Mouse (Mus musculus) midbrain, embryonic 15.5 days (tissue): ENCODE results near the gene Spast. TPM values are rescaled to one million over a fixed set of nuclear protein-coding genes. Genes with fewer than 3 reads are reported as not detected.
A peak's percentile ranks its signal among the peaks of the same experiment; 100 is the strongest.
"Not testable (repeated sequence)": the region's sequence is repeated elsewhere in the genome, so short reads cannot be mapped to it uniquely, and the experiment has no call there.

ENCODE experiments used
- ATAC-seq: fragments of 200-750 bp; cut with Nextera tagmentation; replicated peaks from 2 replicates; pipeline ENCODE4 v1.8.0; 2017; ENCODE audit warnings: moderate TSS enrichment
- H3K27ac ChIP-seq: fragments of 300-500 bp; sonication (generic); 2 replicates; pipeline ENCODE4 v1.5.1; 2015; ENCODE audit warnings: mild to moderate bottlenecking, inconsistent platforms
- H3K27me3 ChIP-seq: fragments of 300-500 bp; sonication (generic); replicated peaks from 2 replicates; pipeline ENCODE4 v1.6.1; 2015; ENCODE audit warnings: inconsistent platforms
- H3K36me3 ChIP-seq: fragments of 300-500 bp; sonication (generic); replicated peaks from 2 replicates; pipeline ENCODE4 v1.6.1; 2015; ENCODE audit warnings: inconsistent platforms
- H3K4me1 ChIP-seq: fragments of 300-500 bp; sonication (generic); 2 replicates; pipeline ENCODE4 v1.6.1; 2015; ENCODE audit warnings: inconsistent platforms
- H3K4me2 ChIP-seq: fragments of 300-500 bp; sonication (generic); 2 replicates; pipeline ENCODE4 v1.6.1; 2015; ENCODE audit warnings: inconsistent platforms, mild to moderate bottlenecking, moderate library complexity
- H3K4me3 ChIP-seq: fragments of 300-500 bp; sonication (generic); 2 replicates; pipeline ENCODE4 v1.5.1; 2015; ENCODE audit warnings: mild to moderate bottlenecking, inconsistent platforms
- H3K9ac ChIP-seq: fragments of 300-500 bp; sonication (generic); 2 replicates; pipeline ENCODE4 v1.6.1; 2015; ENCODE audit warnings: mild to moderate bottlenecking, inconsistent platforms
- H3K9me3 ChIP-seq: fragments of 300-500 bp; sonication (generic); 2 replicates; pipeline ENCODE4 v1.6.1; 2016; ENCODE audit warnings: inconsistent platforms
- WGBS: fragments of 180-500 bp; shearing (Covaris S2); methylation state at CpG from one replicate; pipeline ENCODE4 v1.1.7; 2015; ENCODE audit warnings: mixed read lengths; 5-methylcytosine and 5-hydroxymethylcytosine counted together
- polyA plus RNA-seq: library from polyadenylated mRNA; unstranded; fragments of >200 nt; fragmentation: Nextera tagmentation; extraction: Ambion mirVana; gene quantifications from 2 replicates; pipeline ENCODE4 v1.2.1, GENCODE M21; 2015

Spast gene
- polyA plus RNA-seq, 1 experiment from 2014 or later = 38.4 TPM

GRCm38 (mm10) chr17:74304060-74304459, 34.7 kb upstream of the Spast start:
- H3K9me3 ChIP-seq = no peaks in the 10 kb centered on the region
- no peaks in the 10 kb centered on the region for H3K27me3 ChIP-seq
- no peak overlapping the region for H3K4me2 ChIP-seq
- H3K9ac ChIP-seq = no peak overlapping the region
- no peak overlapping the region for H3K27ac ChIP-seq
- H3K4me3 ChIP-seq = no peak overlapping the region
- WGBS = 96% methylated on average over 4 of the region's 4 CpGs
- no peaks in the 10 kb centered on the region for H3K4me1 ChIP-seq
- peaks cover 2% of the 10 kb centered on the region; the same call in 1 of the 2 replicates for H3K36me3 ChIP-seq
- ATAC-seq = no peak

GRCm38 (mm10) chr17:74305616-74306015, 33.2 kb upstream of the Spast start:
- no peak overlapping the region for H3K27ac ChIP-seq
- H3K9me3 ChIP-seq = no peaks in the 10 kb centered on the region
- peaks cover 2% of the 10 kb centered on the region; the same call in 1 of the 2 replicates for H3K36me3 ChIP-seq
- 95% methylated on average over 4 of the region's 4 CpGs for WGBS
- no peaks in the 10 kb centered on the region for H3K4me1 ChIP-seq
- no peak for ATAC-seq
- H3K4me3 ChIP-seq = no peak overlapping the region
- no peaks in the 10 kb centered on the region for H3K27me3 ChIP-seq
- H3K4me2 ChIP-seq = no peak overlapping the region
- H3K9ac ChIP-seq = no peak overlapping the region

DNA sequence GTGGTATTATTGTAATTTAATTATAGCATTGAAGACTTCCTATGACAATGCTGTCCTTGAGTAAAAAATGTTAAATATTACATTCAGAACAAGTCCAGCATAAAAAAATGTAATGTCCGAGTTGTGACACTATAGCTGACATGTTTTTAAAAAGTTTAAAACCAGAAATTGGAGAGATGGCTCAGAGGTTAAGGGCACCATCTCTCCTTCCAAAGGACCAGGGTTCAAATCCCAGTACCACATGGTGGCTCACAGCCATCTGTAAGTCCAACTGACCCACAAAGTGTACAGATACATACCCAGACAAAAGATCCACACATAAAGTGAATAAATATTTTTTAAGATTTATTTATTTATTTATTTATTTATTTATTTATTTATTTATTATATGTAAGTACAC, 32.8 kb upstream of the Spast start:
- H3K9ac ChIP-seq = no peak overlapping the region
- no peaks in the 10 kb centered on the region for H3K27me3 ChIP-seq
- WGBS = 94% methylated on average over 1 of the region's 1 CpGs
- H3K9me3 ChIP-seq = no peaks in the 10 kb centered on the region
- no peak overlapping the region for H3K4me2 ChIP-seq
- no peak overlapping the region for H3K4me3 ChIP-seq
- H3K4me1 ChIP-seq = no peaks in the 10 kb centered on the region
- ATAC-seq = no peak
- no peak overlapping the region for H3K27ac ChIP-seq
- peaks cover 2% of the 10 kb centered on the region; the same call in 1 of the 2 replicates for H3K36me3 ChIP-seq

GRCm38 (mm10) chr17:74315445-74316308, 23.1 kb upstream of the Spast start:
- peaks cover 18% of the 10 kb centered on the region for H3K4me1 ChIP-seq
- peak overlapping the region; percentile 73 for H3K4me3 ChIP-seq
- WGBS = under 1% methylated on average over 45 of the region's 45 CpGs
- no peaks in the 10 kb centered on the region for H3K27me3 ChIP-seq
- H3K4me2 ChIP-seq = peak overlapping the region; percentile 76
- H3K9me3 ChIP-seq = no peaks in the 10 kb centered on the region
- no peak; the same call in 1 of the 2 replicates for ATAC-seq
- H3K27ac ChIP-seq = peak overlapping the region; percentile 90
- H3K36me3 ChIP-seq = 0 out of 2 replicates have a peak, but pooled peaks cover 4% of the 10 kb centered on the region
- H3K9ac ChIP-seq = peak overlapping the region; percentile 77

GRCm38 (mm10) chr17:74316309-74316863, 22.4 kb upstream of the Spast start:
- Histone ChIP-seq H3K4me1 (peaks cover 18% of the 10 kb centered on the region), H3K9me3 (no peaks in the 10 kb centered on the region), H3K9ac (peak overlapping the region; percentile 77), H3K4me2 (peak overlapping the region; percentile 76), H3K27me3 (no peaks in the 10 kb centered on the region), H3K27ac (peak overlapping the region; percentile 90), H3K4me3 (peak overlapping the region; percentile 73), H3K36me3 (0 out of 2 replicates have a peak, but pooled peaks cover 4% of the 10 kb centered on the region)
- ATAC-seq = peak; percentile 97
- under 1% methylated on average over 48 of the region's 48 CpGs for WGBS

DNA sequence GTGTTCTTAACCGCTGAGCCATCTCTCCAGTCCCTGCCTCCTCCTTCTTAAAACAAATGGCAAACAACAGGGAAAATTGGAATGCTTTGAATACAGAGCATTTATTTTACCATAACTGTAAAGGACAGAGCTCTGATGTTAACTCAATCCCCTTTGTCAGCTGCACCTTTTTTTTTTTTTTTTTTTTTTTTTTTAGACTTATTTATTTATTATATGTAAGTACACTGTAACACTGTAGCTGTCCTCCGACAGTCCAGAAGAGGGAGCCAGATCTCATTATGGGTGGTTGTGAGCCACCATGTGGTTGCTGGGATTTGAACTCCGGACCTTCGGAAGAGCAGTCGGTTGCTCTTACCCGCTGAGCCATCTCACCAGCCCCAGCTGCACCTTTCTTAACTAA, 20.1 kb upstream of the Spast start:
- H3K9ac ChIP-seq = no peak overlapping the region
- 93% methylated on average over 6 of the region's 6 CpGs for WGBS
- no peak overlapping the region for H3K4me3 ChIP-seq
- no peak for ATAC-seq
- H3K9me3 ChIP-seq = no peaks in the 10 kb centered on the region
- 0 out of 2 replicates have a peak, but pooled peaks cover 4% of the 10 kb centered on the region for H3K36me3 ChIP-seq
- H3K27me3 ChIP-seq = no peaks in the 10 kb centered on the region
- H3K4me2 ChIP-seq = no peak overlapping the region
- no peak overlapping the region for H3K27ac ChIP-seq
- peaks cover 18% of the 10 kb centered on the region for H3K4me1 ChIP-seq

DNA sequence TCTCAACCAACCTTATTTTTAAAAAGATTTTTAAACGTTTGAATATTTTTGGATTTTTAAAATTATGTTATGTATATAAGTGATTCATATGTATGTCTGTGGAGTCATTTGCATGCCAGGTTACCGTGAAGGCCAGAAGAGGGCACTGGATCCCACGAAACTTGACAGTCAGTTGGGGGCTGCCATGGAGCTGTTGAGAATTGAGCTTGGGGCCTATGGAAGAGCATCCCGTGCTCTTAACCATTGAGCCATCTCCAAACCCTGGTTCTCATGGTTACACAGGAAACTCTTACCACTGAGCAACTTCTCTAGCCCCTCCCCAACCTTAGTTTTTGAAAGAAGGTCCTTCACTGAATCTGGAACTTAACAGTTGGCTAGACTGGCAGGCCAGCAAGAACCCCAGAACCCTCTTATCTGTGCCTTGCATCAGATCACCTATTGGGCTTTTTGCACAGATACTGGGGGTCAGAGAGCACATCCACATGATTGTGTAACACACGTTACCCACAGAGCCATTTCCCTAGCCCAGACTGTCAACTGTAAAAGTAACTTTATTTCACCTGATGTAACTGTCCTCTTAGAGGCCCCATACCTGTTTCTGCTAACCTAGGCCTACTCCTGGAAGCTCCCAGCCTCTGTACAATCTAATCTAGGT, 16.3 kb upstream of the Spast start:
- Histone ChIP-seq H3K27me3 (no peaks in the 10 kb centered on the region), H3K4me2 (no peak overlapping the region), H3K9me3 (no peaks in the 10 kb centered on the region), H3K4me1 (no peaks in the 10 kb centered on the region), H3K4me3 (no peak overlapping the region), H3K27ac (no peak overlapping the region), H3K36me3 (no peaks in the 10 kb centered on the region), H3K9ac (no peak overlapping the region)
- ATAC-seq = no peak
- WGBS = 51% methylated on average over 5 of the region's 5 CpGs

GRCm38 (mm10) chr17:74323844-74324243, 14.9 kb upstream of the Spast start, which contains the start of gene Dpy30:
TSS of gene Dpy30 (minus strand) at chr17:74323944.
- Histone ChIP-seq H3K27me3 (no peaks in the 10 kb centered on the region), H3K4me2 (no peak within 1 kb of the TSS), H3K9ac (no peak within 1 kb of the TSS), H3K36me3 (no peaks in the 10 kb centered on the region), H3K9me3 (no peaks in the 10 kb centered on the region), H3K27ac (no peak within 1 kb of the TSS), H3K4me1 (no peaks in the 10 kb centered on the region), H3K4me3 (no peak within 1 kb of the TSS)
- ATAC-seq = no peak
- 78% methylated on average over 2 of the region's 2 CpGs for WGBS

DNA sequence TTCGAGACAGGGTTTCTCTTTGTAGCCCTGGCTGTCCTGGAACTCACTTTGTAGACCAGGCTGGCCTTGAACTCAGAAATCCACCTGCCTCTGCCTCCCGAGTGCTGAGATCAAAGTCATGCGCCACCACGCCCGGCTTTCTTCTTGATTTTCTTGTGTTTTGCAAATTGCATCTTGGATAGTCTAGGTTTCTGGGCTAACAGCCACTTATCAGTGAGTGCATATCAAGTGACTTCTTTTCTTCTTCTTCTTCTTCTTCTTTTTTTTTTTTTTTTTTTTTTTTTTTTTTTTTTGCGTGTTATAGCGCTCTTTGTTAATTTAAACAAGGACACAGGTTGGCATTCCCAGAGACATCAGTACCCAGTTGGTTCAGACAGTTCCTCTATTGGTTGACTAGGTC, 11.6 kb upstream of the Spast start:
- H3K9me3 ChIP-seq, H3K4me2 ChIP-seq, H3K9ac ChIP-seq, H3K4me3 ChIP-seq, ATAC-seq, H3K27me3 ChIP-seq, H3K4me1 ChIP-seq, H3K27ac ChIP-seq, H3K36me3 ChIP-seq: not testable (repeated sequence)
- 90% methylated on average over 7 of the region's 7 CpGs for WGBS

DNA sequence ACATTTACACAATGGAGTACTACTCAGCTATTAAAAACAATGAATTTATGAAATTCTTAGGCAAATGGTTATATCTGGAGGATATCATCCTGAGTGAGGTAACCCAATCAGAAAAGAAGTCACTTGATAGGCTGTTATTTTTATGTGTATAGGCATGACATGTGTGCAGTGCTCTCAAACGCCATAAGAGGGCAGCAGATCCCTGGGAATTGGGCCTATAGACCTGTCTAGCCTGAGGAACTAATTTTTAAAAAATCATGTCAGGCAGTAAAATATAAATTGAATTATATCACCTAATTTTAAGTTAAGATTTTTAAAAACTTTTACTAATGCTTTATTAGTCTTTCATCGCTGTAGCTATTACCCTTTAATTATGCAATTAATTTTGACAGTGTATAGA, 10.6 kb upstream of the Spast start:
- 43% methylated on average over 2 of the region's 2 CpGs for WGBS
- not testable (repeated sequence) for H3K4me3 ChIP-seq, H3K9me3 ChIP-seq, H3K4me1 ChIP-seq, ATAC-seq, H3K4me2 ChIP-seq, H3K36me3 ChIP-seq, H3K27me3 ChIP-seq, H3K27ac ChIP-seq, H3K9ac ChIP-seq

GRCm38 (mm10) chr17:74331049-74331676, 7.6 kb upstream of the Spast start:
- Histone ChIP-seq H3K27me3 (no peaks in the 10 kb centered on the region), H3K27ac (no peak overlapping the region), H3K36me3 (no peaks in the 10 kb centered on the region), H3K4me2 (no peak overlapping the region), H3K4me1 (no peaks in the 10 kb centered on the region), H3K4me3 (no peak overlapping the region), H3K9me3 (no peaks in the 10 kb centered on the region), H3K9ac (no peak overlapping the region)
- ATAC-seq = no peak
- 83% methylated on average over 9 of the region's 9 CpGs for WGBS
